Comparison of ENCODE assay signal across 22 mouse cellular contexts in the genomic region with DNA sequence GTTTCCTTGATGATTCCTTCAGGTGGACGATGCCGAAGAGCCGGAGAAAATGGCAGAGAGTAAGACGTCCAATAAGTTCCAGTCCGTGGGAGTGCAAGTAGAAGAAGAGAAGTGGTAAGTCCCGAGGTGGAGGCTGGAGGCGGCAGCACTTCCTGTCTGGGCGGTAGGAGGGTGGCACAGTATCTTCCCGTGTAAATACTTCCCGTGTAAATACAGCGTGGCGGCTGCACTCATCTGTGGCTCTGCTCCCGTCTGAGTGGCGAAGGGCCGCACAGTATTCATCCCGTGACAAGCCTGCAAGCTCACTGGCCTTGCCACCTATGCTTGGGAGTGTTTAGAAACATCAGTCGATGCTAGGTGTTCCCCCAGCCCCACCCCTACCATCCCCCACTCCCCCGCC.
DNase-seq lines count a peak whose midpoint lies in the region; ATAC-seq and TF ChIP-seq lines count a peak whose summit lies in the region.
"Had no signal": no experiment of that assay in that cellular context is flagged by ENCODE, and none has a peak within 500 bp of the region (broad histone marks: within the 10 kb centered on the region; RNA-seq: fewer than 3 reads in every experiment).

No protein-coding gene starts in this region.

- TF ChIP-seq CTCF in E14TG2a.4 (conservative IDR thresholded peaks at IDR 0.05; ENCODE audit: low read length): no peak

- DNase-seq in 416B (ENCODE audit: low read depth): peak; percentile 27
- DNase-seq in R1 (ENCODE audit: low read depth, low spot score): peak; percentile 58
- DNase-seq in layer of hippocampus, postnatal 25 days (ENCODE audit: extremely low spot score in 1 of 2, low spot score in 1 of 2): no peak
- no peak for DNase-seq in lung, postnatal 14 days
- DNase-seq in layer of hippocampus, adult 8-10 months (ENCODE audit: low spot score in 2 of 2): no peak
- DNase-seq: adrenal gland, postnatal 10 days; B cell, adult 2 months; cerebellum, adult 11 months; cerebellum, adult 8-10 months; cerebellum, postnatal 14 days; gastrocnemius, postnatal 14 days had no signal

- no peak overlapping the region for H3K4me2 ChIP-seq in stomach, embryonic 15.5 days
- H3K4me2 ChIP-seq: embryonic facial prominence, embryonic 13.5 days; forebrain, embryonic 12.5 days; heart, embryonic 12.5 days; hindbrain, embryonic 14.5 days had no signal

- peaks cover 70% of the 10 kb centered on the region for H3K4me1 ChIP-seq in E14TG2a.4 (replicated peaks; ENCODE audit: low read depth, low read length)
- H3K4me1 ChIP-seq in stomach, embryonic 15.5 days: no peaks in the 10 kb centered on the region
- H3K4me1 ChIP-seq: embryonic facial prominence, embryonic 13.5 days; forebrain, embryonic 12.5 days; heart, embryonic 12.5 days; hindbrain, embryonic 10.5 days had no signal

- no peak overlapping the region for H3K9ac ChIP-seq in stomach, embryonic 15.5 days
- H3K9ac ChIP-seq: embryonic facial prominence, embryonic 13.5 days; forebrain, embryonic 12.5 days; heart, embryonic 12.5 days; hindbrain, embryonic 14.5 days had no signal

- H3K27ac ChIP-seq in stomach, embryonic 15.5 days: no peak overlapping the region
- H3K27ac ChIP-seq: embryonic facial prominence, embryonic 13.5 days; forebrain, embryonic 12.5 days; hindbrain, embryonic 10.5 days; hindbrain, embryonic 14.5 days had no signal

- H3K4me3 ChIP-seq in E14TG2a.4 (replicated peaks; ENCODE audit: low read length): peak overlapping the region; percentile 71
- no peak overlapping the region for H3K4me3 ChIP-seq in stomach, embryonic 15.5 days (replicated peaks)
- H3K4me3 ChIP-seq: embryonic facial prominence, embryonic 13.5 days; forebrain, embryonic 12.5 days; heart, embryonic 12.5 days; hindbrain, embryonic 10.5 days had no signal

- H3K27me3 ChIP-seq in E14TG2a.4 (ENCODE audit: insufficient read depth, low read length): no peaks in the 10 kb centered on the region
- H3K27me3 ChIP-seq in stomach, embryonic 15.5 days (replicated peaks): no peaks in the 10 kb centered on the region
- H3K27me3 ChIP-seq: CH12.LX; embryonic facial prominence, embryonic 13.5 days; forebrain, embryonic 12.5 days; heart, embryonic 12.5 days; Patski had no signal

- ATAC-seq in stomach, embryonic 15.5 days (ENCODE audit: insufficient read depth, low FRiP score, low read depth): 0 out of 2 replicates have a peak, but pooled peaks have one; percentile 35
- ATAC-seq: forebrain, embryonic 16.5 days; intestine, embryonic 16.5 days; Patski had no signal

- no peaks in the 10 kb centered on the region for H3K9me3 ChIP-seq in E14TG2a.4 (ENCODE audit: low read length)
- no peaks in the 10 kb centered on the region for H3K9me3 ChIP-seq in stomach, embryonic 15.5 days
- H3K9me3 ChIP-seq: embryonic facial prominence, embryonic 13.5 days; forebrain, embryonic 12.5 days; heart, embryonic 12.5 days; hindbrain, embryonic 10.5 days had no signal

- H3K36me3 ChIP-seq in E14TG2a.4 (ENCODE audit: insufficient read depth, low read length): peaks cover 4% of the 10 kb centered on the region; the same call in 1 of the 2 replicates
- no peaks in the 10 kb centered on the region for H3K36me3 ChIP-seq in stomach, embryonic 15.5 days
- H3K36me3 ChIP-seq: embryonic facial prominence, embryonic 13.5 days; forebrain, embryonic 12.5 days; heart, embryonic 12.5 days; hindbrain, embryonic 10.5 days had no signal

- 72% methylated on average over 18 of the region's 18 CpGs for WGBS in stomach, embryonic 15.5 days

Comparison
In these comparisons a context has a peak if more than half of its experiments do, and no peak if none do; other contexts are left out.
1. DNase-seq: peak in 416B (single experiment) and R1 (single experiment); none in layer of hippocampus, postnatal 25 days (0 of 2), lung, postnatal 14 days (single experiment) and layer of hippocampus, adult 8-10 months (0 of 2).